Mouse (Mus musculus) mouse trophoblast stem cell (cell line): ENCODE measurements around the gene Ndufaf2.

Source experiments
- in situ Hi-C, 2 experiments: fragments of 300-500 bp; cut with MseI, MboI; formaldehyde crosslinking; loops; 2 replicates in 1 of 2; 3 replicates in 1 of 2; pipeline ENCODE4 v1.15.1; 2025

Gene Ndufaf2

DNA sequence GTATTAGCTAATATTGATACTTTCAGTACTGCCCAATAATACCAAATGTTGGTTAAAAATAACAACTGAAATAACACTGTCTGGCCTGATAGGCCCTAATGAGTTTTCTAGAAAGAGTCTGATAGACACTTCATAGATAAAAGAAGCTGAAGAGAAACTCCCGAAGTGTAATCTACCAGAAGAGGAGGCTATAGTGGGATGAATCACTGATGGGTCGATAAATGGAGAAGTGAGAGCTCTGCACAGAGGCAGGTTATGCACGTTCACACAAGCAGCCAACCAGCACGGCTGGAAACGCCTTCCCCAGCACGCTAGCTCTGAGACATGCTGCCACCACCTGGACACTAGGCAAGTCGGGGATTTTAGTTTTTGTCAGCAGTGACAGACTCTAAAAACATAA is 117.1 kb downstream of the Ndufaf2 start:
- in situ Hi-C loops = loop anchor here in 1 of 2 experiments (10.0 kb wide), 1 partner anchor 147 kb away; no protein-coding TSS in a partner anchor

DNA sequence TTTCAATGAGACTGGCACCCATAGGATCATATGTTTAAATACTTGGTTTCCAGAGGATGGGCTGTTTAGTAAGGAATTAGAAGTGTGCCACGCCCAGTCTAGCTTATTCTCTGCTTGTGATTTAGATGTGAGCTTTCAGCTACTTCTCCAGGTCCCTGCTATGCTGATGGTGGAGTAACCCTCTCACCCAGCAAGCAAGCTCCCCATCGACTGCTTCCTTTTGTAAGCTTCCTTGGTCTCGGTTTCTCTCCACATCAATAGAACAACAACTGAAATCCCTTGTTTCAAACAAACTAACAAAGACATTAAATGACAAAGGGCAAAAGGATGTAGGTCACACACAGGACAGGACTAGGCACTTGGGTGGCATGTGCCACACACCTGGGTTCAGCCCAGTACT is 118.0 kb downstream of the Ndufaf2 start:
- in situ Hi-C loops = loop anchor here in 1 of 2 experiments (10.0 kb wide), 1 partner anchor 146 kb away; no protein-coding TSS in a partner anchor

DNA sequence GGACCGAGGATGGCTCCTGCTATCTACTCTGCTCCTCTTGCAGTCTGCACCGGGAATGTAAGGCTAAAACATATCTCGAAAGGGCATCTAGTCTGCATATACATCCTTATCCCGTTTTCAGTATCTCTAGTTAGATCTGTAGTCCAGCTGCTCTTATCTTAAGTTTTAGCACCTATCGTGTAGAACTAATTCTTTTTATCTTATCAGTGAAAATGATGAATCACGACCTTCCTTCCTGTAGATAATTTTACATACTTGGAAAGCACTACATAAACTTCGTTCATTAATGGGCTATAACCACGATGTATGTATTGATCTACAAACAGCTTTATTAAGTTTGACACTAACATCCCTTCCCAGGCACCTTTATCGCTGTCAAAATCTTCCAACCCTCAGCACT is 118.5 kb downstream of the Ndufaf2 start:
- in situ Hi-C loops = loop anchor here (10.0 kb wide), 2 partner anchors 125 to 145 kb away; no protein-coding TSS in a partner anchor

DNA sequence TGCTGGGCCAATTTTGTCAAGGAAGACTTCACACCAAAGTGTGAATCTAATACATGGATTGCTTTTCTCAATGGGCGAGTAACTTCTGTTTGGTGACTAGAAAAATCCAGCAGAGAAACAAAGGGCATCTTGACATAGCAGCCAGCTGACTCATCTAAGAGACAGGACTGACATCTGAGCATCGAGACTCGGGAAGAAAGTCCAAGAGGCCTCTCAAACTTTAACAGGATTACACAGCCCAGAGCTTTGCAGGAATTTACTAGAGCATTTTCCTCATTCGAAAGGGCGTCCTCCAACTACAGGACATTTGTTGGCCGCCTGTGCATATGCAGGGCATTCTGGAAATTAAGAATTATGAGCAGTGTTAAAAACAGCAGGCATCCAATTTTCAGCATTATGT is 119.0 kb downstream of the Ndufaf2 start:
- in situ Hi-C loops = loop anchor here in 1 of 2 experiments (10.0 kb wide), 1 partner anchor 125 kb away; no protein-coding TSS in a partner anchor

DNA sequence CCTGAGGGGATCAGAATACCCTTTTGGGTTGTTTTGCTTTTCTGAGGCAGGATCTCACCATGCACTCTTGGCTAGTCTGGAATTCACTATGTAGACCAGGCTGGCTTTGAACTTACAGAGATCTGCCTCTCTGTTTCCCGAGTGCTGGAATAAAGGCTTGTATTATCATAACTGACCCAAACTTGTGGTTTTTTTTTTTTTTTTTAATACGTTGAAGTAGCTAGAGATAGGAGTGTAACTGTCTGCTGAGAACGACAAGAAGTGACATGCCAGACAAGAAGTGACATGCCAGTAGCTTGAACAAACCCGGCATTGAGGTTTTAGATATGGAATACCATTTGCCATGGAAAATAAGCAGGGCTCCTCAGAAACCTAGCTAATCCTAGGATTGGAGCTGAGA is 125.6 kb downstream of the Ndufaf2 start:
- in situ Hi-C loops = loop anchor here in 1 of 2 experiments (10.0 kb wide), 1 partner anchor 118 kb away; no protein-coding TSS in a partner anchor

DNA sequence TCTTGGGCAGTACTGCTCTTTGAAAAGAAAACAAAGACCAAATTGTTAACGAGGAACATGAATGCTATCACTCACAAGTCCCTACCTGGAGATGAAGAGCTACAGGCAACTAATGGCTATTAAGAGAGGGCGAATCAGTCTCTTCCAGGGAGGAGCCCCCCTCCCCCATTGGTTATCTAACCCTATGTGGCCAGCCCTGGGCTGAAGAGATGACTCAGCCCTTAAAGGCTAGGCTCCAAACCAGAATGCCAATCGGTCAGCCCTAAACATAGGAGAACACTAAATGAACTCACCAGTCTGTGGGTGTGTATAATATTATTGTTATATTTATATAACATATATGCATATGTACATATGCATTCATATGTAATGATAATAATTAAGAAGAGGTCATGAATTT is 132.6 kb downstream of the Ndufaf2 start:
- in situ Hi-C loops = no loop called here

DNA sequence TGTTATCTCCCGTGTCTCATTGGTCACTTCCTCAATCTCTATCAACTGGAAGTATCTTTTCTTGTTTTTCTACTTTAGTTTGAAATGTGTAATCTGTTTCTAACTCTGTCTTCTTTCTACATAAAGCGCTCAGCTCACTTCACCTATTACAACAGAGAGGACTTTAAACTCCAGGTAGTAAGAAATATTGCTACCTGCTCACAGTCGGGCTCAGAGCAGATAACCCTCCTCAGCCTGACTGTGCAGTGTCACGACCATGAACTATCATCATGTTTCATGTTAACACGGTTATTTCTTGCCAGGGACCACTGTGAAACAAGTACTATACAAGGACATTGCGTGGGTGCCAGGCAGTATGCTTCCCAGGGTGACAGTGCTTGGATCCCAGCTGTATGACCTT is 141.1 kb downstream of the Ndufaf2 start:
- in situ Hi-C loops = no loop called here

DNA sequence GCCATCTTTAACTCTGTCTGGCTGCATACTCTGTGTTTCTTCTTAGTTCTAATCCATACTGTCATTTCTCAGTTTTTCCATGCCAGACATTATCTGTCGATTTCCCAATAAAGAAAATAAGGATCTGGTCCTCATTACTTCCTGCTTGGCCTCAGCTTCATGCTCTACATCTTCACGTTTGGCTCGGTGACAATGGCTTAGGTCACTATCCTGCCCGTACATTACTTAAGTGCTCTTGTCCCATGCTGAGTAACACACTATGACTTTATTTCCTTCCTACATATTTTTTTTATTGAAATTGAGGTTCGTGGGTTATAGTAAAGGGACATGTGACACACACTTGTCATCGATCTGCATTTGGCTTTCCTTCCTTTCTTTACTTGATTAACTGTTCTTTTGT is 143.3 kb downstream of the Ndufaf2 start:
- in situ Hi-C loops = no loop called here

DNA sequence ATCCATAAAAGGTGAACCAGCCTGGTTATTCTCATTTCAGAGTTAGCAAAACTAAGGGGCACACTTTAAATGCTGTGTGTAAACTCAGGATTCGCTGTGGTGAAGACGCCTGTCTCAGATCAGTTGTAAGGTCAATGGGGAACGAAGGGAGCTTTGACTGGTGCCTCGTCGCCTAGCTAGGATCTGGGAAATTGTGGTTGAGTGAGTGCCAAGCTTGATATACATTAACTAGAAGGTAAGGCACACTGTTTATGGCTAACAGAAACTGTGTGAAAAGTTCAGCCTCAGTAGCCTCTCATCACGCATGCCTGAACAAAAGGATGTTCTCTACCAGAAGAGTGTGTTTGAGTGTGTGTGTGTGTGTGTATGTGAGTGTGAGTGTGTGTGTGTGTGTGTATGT is 144.6 kb downstream of the Ndufaf2 start:
- in situ Hi-C loops = no loop called here

DNA sequence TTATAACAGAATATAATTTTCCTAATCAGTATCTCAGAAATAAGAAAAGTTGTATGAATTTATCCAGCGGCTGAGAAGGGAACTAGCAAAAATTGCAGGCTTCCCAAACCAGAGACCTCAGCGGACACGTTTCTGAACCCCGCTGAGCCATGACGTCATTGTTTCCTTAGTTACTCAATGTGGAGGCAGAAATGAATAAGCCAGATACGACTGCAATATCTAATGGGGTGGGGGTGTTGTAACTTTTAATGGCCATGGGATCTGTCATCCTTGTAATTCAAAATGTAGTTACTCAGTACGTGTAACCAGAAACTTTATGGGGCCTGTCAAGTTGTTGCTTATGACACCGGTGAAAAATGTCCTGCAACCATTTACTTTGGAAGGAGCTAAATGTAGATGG is 145.3 kb downstream of the Ndufaf2 start:
- in situ Hi-C loops = no loop called here

DNA sequence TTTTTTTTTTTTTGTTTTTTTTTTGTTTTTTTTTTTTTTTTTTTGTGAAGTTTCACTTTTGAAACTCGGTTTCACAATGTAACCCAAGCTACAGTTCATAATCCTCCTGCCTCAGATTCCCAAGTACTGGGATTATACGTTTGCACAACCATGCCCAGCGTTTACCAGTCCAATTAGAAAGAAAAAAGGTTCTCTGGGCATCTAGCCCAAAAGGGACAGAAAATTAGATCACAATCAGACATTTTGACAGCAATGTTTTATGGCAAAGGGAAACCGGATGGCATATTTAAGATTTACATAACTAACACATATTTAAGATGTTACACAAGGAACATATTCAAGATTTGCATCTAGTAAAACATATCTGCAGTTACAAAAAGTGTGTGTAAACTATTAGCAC is 150.6 kb downstream of the Ndufaf2 start:
- in situ Hi-C loops = no loop called here

DNA sequence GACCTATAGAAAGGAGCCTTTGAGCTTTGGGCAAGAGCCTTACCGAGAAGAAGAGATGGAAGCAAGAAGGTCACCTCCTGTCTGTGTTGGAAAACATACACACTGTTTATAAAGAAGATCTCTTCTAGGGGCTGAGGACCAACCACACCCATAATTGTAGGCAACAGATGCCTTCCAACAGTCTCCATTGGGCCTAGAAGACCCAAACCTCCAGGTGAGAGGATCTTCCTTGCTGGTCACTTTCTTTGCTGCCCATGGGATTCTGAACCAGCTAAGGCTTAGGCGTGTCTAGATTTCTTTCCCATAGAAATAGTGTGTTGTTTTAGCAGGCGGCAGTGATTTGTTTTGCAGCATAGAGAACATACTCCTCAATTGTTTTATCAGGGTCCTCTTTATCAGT is 162.1 kb downstream of the Ndufaf2 start:
- in situ Hi-C loops = no loop called here

DNA sequence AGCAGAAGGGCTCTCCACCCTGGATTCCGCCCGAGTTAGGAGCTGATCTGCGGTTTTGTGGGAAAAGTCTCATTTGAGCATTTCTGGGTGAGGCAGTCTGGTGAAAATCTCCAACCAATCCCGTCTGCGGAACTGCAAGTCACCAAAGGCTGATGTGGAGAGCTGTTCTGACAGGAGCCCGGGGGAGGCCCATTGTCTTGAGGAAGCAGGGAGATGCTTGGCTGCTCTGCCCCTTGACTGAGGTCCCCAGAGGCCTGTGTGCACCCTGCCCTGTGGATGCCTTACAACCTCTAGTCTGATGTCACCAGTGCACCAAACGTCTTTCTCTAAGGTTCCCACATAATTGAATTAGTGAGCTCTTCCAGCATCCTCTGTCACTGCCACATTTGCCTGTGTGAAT is 163.2 kb downstream of the Ndufaf2 start:
- in situ Hi-C loops = no loop called here

DNA sequence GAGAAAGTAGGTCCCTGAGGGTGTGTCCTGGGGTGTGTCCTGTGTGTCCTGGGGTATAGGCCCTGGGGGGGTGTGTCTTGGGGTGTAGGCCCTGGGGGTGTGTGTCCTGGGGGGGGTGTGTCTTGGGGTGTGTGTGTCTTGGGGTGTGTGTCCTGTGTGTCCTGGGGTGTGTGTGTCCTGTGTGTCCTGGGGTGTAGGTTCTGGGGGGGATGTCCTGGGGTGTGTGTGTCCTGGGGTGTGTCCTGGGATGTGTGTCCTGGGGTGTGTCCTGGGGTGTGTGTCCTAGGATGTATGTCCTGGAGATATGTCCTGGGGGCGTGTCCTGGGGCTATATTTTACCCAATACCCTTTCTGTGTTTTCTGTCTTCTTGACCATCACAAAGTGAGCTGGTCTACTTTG is 165.8 kb downstream of the Ndufaf2 start:
- in situ Hi-C loops = no loop called here

DNA sequence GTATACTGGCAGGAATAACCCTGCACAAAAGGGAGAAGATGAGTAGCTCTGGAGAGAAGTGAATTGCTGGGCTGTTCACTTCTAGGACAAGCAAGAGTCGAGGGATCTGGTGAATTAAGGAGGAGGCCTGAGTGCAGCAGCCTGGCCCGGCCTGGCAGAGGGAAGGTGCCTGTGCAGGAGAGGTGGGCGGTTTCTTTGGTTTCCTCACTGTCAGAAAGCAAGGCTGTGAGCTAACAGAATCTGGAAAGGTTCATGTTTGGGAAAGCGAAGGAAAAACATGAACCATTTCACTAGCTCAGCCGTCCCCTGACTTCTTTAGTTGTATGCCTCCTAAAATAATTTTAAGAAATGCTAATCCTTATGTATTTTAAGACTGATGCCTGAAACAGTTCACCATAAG is 173.8 kb downstream of the Ndufaf2 start:
- in situ Hi-C loops = no loop called here

DNA sequence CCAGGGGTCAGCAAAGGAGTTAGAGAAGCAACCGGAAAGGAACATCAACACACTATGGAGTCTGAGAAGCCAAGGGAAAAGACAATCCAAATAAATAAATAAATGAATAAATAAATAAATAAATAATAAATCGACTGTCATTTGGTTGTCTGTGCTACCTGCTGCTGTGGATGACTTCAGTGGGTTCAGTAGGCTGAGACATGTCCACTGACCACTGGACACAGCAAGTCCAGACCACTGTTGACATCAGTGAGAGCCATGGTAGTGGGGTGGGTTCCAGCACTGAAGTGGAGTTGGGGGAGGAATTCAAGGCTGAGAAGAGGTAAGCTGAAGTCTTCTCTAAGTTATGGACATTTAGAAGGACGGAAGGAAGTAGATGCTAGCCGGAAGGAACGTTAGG is 174.2 kb downstream of the Ndufaf2 start:
- in situ Hi-C loops = no loop called here

DNA sequence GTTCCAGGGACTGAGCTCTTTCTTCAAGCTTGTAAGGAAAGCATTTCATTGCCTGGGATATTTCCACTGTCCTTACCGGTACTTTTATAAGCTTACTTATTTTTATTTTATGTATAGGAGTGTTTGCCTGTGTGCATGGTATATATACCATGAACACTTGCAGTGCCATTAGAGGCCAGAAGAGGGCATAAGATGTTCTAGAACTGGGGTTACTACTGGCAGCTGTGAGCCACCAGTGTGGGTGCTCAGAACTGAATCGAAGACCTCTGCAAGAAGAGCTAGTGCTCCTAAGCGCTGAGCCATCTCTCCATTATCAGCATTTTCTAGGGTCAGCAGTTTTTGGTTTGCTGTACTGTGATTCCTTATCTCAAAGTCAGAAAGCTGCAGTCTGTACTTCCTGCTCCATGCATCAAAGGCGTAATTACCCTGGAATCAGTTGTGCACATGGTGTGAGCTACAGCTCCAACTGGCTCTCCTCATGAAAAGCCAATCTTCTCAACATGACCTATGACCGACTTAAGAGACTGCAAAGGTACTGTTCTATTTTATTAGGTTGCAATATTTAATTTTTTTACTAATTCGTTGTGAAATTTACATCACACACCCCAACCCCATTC is 175.1 kb downstream of the Ndufaf2 start:
- in situ Hi-C loops = no loop called here

DNA sequence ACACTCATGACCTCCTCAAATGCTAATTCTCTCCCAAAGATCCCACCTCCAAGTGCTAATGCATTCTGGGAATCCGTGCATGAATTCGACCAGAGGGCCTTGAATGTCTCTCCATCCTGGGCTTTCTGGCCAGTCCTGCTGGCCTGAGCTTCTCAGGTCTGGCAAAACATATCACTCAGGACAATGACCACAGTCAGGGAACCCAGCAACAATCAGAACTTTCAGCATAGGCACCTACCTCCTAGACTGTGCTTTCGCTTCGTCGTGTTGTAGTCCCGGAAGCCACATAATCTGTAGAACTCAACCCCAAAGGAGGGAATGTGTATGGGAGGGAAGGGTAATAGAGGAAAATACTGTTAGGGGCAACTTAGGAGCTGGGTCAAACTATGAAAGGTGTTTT is 179.0 kb downstream of the Ndufaf2 start:
- in situ Hi-C loops = no loop called here

DNA sequence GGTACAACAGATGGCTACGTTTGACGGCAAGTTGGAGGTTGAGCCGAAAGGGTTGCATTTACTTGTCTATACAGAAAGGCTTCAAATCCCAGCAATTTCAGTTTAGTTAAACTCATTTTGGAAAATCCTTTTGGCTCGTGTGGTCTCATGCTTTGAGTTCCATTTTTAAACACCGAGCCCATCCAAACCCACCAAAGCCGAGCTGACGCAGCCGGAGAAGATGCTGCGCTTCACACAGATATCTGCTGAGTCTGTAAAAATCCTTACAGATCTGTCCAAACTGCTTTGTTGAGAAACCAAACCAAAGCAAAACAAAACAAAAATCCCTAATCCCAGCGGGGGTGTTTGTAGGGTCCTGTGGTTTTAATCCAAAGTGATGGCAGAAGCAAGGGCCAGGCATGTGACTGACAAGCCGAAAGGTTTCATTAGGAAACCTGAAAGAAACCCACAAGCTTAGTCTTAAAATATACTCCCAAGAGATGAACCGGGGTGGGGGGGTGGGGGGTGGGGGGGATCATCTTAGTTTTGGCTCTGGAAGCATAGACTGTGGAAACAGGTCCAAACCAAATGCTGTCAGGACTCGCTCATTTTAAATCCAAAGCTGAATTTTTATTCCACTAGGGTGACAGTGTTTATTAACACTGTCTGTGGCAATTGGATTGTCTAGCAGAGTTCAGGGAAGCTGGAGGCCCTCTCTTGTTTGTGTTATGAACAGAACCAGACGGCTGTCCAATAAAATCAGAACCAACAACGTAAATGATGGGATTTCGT is 181.4 kb downstream of the Ndufaf2 start:
- in situ Hi-C loops = no loop called here

DNA sequence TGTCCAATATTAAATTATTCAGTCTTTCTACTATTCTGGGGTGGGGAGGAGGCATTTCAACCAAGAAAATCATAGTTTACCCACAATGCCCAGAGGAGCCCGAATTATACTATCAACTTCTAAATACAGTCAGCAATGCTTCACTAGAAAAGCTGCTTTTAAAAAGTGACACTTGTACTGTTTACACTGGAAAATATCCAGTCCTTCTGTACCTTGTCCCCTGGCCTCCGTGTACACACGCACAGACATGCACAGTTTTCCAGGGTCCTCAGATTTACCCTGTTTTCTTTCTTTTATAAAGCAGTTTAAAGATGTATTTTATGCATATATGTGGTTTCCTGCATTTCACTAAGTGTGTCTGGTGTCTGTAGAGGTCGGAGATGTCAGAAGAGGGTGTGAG is 186.0 kb downstream of the Ndufaf2 start:
- in situ Hi-C loops = no loop called here

DNA sequence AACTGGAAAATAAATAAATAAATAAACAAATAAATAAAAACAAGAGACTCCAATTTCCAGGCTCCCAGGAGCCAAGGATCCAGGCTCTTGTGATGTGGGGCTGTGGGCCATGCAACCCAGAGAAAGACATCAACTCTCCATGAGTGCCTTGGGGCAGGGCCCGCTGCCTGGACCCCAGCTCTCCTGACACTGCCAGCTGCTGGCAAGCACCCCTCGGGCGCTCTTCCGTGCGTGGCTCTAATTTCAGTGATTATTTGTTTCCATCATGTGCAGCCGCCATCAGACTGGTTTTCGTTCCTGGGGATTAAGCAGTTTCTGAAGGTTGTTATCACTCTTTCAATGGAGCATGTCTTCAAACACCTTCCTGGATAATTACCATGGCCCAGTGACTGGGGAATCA is 186.6 kb downstream of the Ndufaf2 start:
- in situ Hi-C loops = no loop called here

DNA sequence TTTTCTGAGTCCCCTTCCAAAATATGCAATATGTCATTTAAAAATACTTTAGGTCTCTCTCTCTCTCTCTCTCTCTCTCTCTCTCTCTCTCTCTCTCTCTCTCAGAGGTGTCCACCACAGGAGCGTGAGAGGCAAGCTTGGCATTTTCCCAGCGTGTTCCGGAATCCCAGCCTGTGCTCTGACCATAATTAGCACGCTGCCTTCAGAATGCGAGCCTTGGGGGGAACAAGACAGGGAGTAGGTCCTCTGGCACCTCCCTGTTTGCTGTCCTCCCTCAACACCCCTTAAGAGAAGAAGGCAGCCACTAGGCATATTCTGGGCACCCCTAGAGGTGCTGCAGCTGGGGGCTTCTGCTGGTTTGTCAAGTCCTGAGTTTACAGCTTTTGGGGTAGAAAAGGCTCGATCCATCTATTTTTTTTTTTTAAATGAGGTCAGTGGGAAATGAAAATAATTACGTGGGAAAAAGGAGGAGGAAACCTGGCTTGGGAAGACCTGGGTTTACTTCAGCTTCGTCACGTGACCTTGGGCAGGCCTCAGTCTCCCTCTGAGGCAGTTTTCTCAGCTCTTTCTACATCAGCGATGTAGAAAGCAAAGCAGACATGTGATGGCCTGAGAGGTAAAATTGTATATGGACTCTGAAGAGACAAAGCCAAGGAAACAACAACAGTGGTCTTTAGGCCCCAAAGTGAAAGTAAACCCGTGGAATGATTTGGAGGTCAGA is 187.8 kb downstream of the Ndufaf2 start:
- in situ Hi-C loops = no loop called here
